Mouse (Mus musculus): ENCODE results near the gene Hoxa5.

The Hoxa5 gene

DNA sequence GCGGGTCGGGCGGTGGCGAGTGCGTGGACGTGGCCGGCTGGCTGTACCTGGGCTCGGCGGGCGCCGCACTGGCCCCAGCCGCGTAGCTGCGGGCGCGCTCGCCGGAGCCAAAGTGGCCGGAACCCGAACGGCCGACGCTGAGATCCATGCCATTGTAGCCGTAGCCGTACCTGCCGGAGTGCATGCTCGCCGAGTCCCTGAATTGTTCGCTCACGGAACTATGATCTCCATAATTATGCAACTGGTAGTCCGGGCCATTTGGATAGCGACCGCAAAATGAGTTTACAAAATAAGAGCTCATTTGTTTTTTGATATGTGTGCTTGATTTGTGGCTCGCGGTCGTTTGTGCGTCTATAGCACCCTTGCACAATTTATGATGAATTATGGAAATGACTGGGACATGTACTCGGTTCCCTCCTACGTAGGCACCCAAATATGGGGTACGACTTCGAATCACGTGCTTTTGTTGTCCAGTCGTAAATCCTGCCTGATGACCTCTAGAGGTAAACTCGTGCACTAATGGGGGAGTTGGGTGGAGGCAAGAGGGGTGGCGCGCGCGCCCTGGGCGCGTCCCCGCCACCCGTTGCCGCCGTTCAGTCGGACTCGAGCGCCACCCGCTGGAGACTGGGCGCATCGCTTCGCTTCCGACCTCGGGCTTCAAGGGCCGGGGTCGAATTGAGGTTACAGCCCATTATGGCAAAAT, at the start of gene Hoxa5:
Hoxa5 (minus strand) TSS at position 538 of the 703 bp plus-strand sequence.
- in situ Hi-C loops (cut with MseI, MboI) = loop anchor here (10.0 to 25.0 kb wide), 3 partner anchors 199 to 592 kb away; no protein-coding TSS in a partner anchor

DNA sequence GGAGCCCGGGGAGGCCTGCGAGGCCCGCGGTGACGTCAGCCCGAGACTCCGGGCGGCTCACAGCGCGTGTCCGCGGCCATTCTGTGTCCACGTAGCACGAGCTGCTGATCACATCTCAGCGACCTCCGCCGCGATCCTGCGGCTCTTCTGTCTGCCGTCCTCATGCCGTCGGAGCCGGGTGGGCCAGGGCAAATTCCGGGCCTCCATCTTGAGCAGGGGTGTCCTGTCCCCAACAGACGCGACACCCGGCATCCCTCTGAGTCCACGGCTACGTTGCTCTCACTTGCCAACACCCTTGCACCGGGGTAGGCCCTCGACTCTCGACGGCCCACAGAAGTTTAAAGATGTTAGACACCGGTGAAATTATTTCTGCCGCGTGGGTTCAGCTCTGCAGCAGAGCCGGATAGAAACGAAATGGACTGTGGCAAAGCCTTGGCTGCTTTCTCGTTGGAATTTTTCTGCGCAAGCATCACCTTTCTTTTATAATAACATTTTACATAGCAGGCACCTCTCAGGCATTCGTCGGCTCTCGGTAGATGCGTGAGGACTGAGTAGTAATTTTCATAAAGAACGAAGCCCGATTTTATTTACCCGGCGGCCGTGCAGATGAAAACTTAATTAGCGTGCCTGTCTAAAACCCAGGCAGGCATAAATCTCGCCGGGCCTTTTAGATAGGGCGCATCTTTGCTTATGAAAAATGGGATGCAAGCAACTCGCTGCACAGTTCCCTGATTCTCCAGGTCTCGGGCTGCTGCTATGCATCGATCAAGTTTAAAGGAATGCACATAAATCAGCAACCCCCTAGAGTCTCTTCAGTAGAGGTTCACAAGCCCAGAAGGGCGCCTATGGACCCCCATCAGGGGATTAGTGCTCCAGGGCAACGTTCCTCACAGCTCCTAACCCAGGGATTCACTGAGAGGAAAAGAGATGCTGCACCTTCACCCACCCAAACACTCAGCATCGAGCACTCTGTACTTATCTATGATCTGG, 49.4 kb upstream of the Hoxa5 start:
- in situ Hi-C loops (cut with MseI, MboI) = loop anchor here (25.0 kb wide), 3 partner anchors 333 to 583 kb away; no protein-coding TSS in a partner anchor

DNA sequence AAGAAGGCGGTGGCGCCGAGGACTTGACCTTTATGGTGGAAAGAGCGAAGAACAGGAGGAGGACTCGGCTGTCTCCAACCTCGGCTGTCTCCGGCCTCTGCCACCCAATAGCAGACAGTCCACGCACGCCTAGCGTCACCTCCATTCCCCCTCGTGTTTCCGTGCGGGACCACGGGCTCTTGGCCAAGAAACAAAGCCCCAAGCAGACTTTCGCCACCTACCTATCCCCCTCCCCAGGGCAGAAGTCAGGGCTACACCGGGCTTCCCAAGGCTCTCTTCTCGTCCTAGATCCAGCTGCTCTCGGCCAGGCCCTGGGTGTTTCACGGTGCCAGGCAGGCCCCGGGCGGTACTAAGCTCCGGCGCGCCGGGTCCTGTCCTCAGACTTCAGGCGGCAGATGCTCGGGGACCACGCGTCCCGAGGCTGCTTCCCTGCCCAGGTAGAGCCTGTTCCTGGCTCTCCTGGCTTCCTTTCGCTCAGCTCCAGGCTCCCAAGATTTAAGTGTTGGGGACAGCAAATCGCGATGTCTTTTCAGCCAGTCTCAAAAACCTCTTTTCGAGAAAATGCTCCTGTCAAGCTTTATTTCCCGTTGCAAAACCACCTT, 48.5 kb upstream of the Hoxa5 start:
- in situ Hi-C loops (cut with MseI, MboI) = loop anchor here (25.0 kb wide), 3 partner anchors 334 to 584 kb away; no protein-coding TSS in a partner anchor

DNA sequence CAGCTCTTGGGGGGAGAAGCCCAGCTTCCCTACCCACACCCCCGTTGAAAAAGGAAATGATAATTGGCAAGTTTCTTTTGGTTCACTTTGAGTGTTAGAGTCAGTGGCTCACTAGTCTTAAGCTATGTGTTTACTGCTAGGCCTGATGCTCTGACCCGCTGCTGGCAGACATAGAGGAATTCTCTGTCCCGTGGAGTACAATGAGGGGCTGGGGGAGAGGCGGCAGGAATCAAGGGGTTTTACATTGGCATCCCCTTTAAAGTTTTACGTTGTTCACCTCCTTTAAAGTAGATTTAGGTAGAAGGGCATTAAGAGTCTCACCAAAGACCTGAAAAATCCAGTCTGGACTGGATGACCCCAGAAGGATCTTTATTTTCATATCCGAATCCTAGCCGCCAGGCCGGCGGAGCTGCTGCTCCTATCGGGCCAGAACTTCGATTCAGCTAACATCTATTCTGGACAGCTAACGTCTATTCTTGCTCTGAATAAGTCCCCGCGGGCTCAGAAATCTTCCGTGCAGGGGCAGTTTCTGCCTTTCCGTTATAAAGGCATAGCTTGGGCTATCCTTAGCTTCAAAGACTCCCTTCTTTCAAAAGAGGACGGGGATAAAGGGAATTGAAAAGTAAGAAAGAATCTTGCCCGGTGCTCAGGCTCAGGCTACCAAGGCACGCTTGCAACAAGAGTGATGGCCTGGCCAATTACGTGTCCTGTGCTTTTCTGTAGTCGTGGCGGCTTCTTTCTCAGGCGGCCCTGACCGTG, 47.8 kb upstream of the Hoxa5 start:
- in situ Hi-C loops (cut with MseI, MboI) = loop anchor here (25.0 kb wide), 3 partner anchors 335 to 585 kb away; no protein-coding TSS in a partner anchor

DNA sequence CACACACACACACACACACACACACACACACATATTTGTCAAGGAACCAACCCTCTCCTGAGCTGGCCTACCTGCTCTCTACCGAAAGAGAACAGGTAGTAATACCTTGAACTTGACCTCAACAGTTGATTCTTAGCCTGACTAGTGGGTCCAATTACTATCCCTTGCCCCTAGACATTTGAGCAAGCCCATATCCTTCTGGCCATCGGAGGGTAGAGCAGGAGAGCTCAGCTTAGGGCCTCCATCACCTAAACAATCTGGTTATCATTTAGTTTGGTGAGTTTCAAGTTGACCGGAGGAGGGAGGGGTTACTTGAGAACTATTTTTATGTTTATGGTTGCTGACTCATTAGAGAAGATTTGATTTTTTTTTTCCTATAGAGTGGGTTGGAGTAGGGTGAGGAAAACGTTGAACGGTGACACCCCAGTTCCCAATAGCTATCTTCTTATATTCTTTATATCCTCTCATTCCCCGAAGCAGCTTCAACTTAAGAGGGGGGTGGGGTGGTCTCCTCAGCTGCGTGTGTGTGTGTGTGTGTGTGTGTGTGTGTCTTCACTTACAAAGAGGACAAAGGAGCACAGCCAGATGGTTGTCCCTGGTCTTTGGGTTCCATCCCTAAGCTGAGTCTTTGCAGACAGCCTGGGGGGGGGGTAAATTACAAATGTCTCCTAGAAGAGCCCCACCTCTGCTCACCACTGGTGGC, 46.9 kb upstream of the Hoxa5 start:
- in situ Hi-C loops (cut with MseI, MboI) = loop anchor here (25.0 kb wide), 3 partner anchors 336 to 586 kb away; no protein-coding TSS in a partner anchor

DNA sequence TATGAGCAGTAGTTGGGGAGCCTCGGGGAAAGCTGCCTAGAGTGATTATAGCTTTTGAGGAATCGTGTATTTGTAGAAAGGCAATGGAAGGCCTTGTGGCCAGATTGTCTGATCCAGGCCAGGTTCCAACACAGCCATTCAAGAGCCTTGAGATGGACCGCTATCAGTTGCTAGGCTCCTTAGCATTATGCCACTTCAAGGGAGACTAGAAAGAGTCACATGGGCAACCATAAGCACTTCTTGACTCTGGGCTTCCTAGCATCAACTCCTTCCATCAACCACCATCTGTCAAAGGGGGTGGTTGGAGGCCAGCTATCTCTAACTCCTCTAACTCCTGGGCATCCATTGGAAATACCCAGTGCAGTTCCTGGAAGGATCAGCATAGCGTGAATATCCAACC, 45.4 kb upstream of the Hoxa5 start:
- in situ Hi-C loops (cut with MseI, MboI) = loop anchor here (25.0 kb wide), 3 partner anchors 337 to 587 kb away; no protein-coding TSS in a partner anchor

DNA sequence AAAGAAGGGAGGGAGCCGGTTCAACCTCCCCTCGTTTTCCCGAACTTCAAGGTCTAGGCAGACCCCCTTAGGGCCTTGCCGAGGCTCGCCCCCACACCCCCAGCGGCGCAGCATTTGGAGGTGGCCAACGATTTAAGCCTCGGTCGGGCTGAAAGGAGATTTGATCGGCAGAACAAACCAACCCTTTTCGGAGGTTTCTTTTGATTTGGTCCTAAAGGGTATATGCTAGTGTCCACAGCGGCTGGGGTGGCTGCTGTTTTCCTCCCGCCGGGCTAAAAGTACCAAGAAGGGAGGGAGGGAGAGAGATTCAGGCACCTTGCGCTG, 45.0 kb upstream of the Hoxa5 start:
- in situ Hi-C loops (cut with MseI, MboI) = no loop called here

DNA sequence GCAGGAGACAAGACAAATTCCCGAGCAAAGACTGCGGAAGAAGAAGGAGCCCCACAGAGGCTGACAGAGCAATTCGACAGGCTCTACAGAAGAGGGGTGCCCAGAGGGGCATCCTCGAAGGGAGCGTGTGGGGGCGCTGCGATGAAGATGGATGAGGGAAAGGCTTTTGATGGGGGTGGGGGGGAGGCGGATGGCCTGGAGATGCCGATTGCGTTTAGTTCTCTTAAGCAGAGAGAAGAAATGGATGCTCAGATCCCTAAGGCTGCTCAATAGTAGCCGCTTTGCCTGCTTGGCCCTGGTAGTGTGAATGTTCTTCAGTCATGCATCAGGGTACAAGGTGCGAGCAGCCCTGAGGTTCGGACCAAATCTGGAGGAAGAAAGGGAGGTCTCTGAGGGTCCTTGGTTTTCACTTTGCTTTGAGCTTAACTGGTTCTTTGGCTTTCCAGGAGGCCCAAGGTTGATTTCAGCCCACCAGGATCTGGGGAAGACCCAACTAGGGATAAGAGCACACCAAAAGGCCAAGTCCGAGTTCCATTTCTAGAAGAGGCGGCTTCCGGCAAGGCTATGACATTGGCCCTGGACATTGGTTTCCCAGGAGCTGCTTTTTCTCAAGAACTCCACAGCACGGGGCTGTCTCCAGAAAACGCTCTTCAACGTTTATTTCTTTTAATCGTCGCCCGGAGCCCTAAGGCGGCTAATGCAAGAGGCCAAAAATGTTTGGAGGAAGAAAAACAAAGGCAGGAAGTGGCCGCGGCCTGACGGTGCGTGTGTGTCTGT, 44.4 kb upstream of the Hoxa5 start:
- in situ Hi-C loops (cut with MseI, MboI) = no loop called here

DNA sequence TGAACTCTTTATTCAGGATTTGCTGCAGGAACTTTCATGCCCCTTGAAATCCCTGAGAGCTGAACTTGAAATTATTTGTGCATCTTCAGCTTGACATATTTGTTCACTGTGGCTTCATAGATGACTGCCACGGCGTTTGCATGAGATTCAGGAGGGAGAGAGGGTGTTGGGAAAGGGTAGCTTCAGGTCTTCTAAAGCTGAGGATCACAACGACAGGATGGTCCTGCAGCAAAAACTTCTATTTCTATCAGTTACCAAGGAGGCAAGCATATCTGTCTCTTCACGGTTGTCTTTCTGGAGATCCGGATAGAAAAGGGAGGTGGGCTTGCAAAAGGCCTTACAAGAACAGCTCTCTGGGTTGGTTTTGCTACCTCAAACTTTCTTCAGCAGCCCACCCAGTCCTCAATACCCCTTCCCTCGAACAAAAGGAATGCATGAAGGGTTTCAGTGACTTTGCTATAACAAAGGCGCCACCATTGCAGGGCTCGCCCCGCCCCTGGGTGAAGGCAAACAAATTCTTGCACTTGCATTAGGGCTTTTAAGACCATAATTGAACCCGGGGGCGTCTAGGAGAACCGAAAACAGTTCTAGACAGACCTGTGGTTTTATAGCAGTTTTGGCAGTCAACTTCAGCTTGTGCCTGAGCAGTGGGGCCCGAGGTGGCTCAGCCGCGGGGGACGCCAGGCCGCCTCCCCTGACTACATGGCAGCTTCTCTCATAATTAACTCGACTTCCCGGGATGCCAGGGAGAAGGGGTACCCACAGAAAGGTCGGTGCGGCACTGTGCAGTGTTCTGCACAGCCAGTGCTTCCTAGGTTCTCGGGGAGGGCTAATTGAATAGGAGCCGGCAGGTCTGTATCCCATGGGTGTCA, 43.6 kb upstream of the Hoxa5 start:
- in situ Hi-C loops (cut with MseI, MboI) = no loop called here

DNA sequence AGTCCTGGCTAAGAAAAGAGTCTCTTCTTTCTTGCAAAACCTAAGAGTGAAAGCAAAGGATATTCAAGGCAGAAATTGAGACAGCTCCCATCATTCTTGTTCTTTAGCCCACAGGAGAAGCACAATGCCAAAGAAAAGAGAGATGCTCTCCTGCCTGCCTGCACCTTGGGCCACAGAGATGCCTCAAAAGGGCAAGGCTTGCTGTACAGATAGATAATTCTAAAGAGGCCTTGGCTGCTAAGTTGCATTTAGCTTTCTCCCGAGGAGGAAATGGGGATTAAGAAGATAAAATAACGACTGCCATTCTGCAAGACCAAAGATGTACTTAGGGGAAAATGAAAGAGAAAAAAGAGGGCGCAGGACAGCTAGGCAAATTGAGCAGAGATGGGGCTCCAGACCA, 42.5 kb upstream of the Hoxa5 start:
- in situ Hi-C loops (cut with MseI, MboI) = no loop called here

DNA sequence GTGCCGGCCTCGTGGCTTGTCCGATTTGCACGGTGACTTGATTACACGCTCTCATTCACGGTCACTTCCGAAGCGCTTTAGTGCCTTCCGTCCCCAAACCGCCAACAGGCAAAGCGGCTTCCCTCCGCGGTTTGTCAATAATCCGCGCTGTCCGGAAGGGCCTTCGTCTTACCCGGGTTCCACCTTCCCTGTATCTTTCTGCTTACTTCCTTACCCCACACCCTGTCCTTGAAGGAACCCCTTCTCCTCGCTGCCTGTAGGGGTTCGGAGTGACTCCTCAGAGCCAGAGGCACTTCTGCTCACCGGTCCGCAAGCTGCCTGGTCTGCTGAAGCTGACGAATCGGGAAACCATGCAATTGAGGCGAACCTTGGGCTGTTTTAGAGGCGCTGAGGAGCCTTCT, 42.0 kb upstream of the Hoxa5 start:
- in situ Hi-C loops (cut with MseI, MboI) = no loop called here

DNA sequence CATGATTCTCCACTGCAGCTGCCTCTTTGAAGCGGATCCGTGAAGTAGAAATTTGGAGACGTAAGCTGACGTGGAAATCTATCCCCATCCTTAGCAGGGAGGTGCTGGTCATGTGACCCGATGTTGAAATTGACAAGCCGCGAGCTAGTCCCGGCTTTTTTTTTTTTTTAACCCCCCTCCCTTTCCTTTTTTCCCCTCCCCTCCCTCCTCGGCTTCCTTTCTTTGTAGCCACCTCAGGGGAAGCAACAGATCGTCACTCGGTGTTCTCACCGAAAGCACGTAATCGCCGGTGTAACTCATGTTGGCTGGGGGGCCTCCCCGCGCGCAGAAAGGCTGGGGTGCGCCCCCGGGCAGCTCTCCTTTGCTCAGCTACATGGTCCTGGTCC, 41.4 kb upstream of the Hoxa5 start, which contains the start of gene Hoxa11:
Hoxa11 (minus strand) TSS at position 54 of the 386 bp plus-strand sequence.
- in situ Hi-C loops (cut with MseI, MboI) = no loop called here

DNA sequence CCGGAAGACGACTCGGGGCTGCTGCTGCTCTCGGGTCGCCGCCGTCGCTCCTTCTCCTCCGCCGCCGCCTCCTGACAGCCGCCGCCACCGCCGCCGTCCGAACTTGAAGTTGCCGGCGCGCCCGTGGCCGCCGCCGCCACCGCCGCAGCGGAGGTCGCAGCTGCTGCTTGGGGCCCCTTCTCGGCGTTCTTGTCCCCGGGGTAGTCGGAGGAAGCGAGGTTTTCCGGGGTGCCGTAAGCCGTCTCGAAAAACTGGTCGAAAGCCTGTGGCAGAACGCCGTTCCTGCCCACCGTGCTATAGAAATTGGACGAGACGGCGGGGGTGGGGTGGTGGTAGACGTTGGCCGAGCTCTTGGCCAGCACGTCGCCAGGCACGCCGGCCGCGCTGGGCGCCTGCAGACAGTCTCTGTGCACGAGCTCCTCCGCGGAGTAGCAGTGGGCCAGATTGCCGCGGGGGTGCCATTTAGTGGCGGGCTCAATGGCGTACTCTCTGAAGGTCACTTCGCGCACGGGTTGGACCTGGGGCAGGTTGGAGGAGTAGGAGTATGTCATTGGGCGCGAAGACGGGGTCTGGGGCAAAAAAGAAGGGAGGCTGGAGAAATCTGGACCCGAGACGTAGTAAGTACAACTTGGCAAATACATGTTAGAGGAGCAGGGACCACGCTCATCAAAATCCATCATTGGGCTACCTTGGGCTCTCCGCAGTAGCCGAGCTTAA, 40.8 kb upstream of the Hoxa5 start:
- in situ Hi-C loops (cut with MseI, MboI) = no loop called here

DNA sequence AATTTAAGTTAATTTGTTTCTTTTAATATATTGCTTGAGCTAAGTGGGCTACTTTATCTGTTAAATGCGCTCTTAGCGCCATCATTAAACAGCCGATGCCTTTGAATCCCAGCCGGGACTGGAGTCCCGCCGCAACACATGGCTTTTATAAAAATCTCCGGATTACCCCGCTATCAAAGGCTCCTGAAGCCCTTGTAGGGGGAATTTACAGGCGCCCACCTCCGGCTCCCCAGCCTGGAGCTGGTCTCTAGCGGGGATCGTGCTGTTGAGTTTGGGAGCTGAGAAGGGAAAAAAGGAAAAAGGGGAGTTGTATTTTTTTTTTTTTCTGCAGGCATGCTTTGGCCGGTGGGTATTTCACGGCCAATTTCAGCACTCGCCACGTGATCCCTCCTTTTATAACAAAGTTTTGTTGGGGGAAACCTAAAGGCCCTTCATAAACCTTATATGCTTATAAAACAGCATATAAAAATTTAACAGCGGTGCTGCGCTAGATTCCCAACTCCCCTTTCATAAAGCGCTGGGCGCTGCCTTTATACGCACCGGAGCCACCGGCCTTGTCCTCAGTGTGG, 40.2 kb upstream of the Hoxa5 start:
- in situ Hi-C loops (cut with MseI, MboI) = no loop called here

DNA sequence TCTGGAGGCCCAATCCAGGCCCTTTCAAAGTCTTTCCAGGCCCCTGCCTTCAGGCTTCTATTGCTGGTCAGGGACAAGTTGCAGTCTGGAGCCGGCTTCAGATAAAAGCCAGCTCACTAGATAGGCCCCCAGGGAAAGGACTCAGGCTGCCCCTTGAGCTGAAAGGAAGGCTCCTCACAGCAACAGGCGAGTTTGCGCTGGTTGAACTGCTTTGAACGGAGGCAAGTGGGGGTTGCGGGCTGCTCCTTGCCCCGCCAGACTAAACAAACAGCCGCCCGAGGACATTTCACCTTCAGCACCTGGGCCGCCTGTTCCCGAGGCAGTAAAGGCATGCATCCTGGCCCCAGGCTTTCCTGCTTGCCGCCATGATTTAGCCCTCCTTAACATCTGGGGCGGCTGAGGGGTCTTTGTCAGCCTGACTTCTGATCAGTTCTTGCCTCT, 39.3 kb upstream of the Hoxa5 start:
- in situ Hi-C loops (cut with MseI, MboI) = no loop called here

DNA sequence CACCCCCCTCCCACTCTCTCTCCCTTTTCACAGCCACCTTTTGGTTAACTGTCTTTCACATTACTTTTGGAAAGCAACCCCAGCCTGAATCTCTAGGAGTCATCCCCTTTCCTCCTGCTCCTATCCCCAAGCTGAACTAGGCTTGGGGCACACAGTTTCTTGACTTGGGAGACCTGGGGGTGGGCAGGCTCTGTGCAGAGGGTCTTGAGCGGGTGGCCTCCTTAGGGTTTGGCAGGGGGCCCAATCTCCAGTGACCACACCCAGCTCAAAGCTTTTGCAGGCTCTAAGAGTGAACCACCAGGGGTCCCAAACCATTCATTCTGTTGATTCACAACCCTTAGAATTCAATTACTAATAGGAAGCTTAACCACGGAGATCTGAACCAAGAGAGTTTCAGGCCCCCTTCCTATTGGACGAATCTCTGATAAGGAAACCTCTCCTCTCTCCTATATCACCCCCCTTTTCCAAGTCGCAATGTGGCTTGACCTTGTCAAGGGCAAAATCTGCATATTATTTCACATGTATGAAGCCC, 38.5 kb upstream of the Hoxa5 start:
- in situ Hi-C loops (cut with MseI, MboI) = no loop called here

DNA sequence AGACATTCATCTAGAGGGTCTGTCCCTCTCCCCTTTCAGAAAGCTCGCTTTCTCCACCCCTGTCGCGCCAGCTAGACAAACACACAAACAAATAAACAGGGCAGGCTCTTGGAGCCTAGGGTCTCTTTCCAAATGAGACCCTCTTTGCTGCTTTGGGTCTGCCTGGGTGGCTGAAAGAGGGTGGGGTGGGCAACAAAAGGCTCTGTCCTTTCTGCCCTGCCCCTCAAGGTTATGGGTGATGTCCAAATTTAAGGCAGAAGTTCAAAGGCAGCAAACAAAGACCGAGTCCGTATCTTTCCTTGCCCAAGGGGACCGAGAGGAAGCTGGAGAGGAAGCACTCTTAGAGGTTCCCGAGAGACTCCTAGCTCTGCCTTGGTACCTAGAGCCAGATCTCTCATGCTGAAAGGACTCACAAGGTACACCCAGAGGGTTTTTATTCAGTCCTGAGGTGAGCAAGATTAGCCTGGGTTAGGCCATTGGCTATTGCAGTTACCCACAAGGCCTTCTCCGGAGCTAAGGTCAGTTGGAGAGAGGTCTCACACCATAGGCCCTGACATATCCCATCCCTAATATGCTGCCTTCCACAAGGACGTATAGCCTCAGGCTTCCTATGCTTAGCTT, 36.7 kb upstream of the Hoxa5 start:
- in situ Hi-C loops (cut with MseI, MboI) = no loop called here

Measured in mouse trophoblast stem cell (cell line).